Mouse (Mus musculus): ENCODE results near the gene Snx32. TPM values are rescaled to one million over a fixed set of nuclear protein-coding genes. Genes with fewer than 3 reads are reported as not detected.
"Not testable (repeated sequence)": the region's sequence is repeated elsewhere in the genome, so short reads cannot be mapped to it uniquely, and the experiment has no call there.

Snx32 gene
- polyA plus RNA-seq, 1 experiment, result not detected

GRCm38 (mm10) chr19:5494314-5494713, 16.0 kb downstream of the Snx32 start:
- 75% methylated on average over 3 of the region's 3 CpGs for WGBS
- Histone ChIP-seq H3K4me1 (ENCODE audit: control insufficient read depth, insufficient read depth, low read length) (peaks cover 15% of the 10 kb centered on the region; the same call in 1 of the 2 replicates), H3K27ac (ENCODE audit: insufficient read depth, low read depth, low read length) (no peak overlapping the region), H3K4me3 (ENCODE audit: insufficient read depth, low read depth, low read length) (no peak overlapping the region)
- no peak for TF ChIP-seq POLR2A (IDR thresholded peaks at IDR 0.05; ENCODE audit: insufficient read depth, low read depth, low read length)
- TF ChIP-seq CTCF (IDR thresholded peaks at IDR 0.05; ENCODE audit: insufficient read depth, low read depth, low read length), result no peak

GRCm38 (mm10) chr19:5493301-5493721, 17.0 kb downstream of the Snx32 start:
- H3K27ac ChIP-seq (ENCODE audit: insufficient read depth, low read depth, low read length); H3K4me3 ChIP-seq (ENCODE audit: insufficient read depth, low read depth, low read length): not testable (repeated sequence)
- WGBS, result 36% methylated on average over 9 of the region's 9 CpGs
- peaks cover 20% of the 10 kb centered on the region; the same call in 1 of the 2 replicates for H3K4me1 ChIP-seq (ENCODE audit: control insufficient read depth, insufficient read depth, low read length)

- Histone ChIP-seq H3K4me1 (ENCODE audit: control insufficient read depth, insufficient read depth, low read length) (peaks cover 21% of the 10 kb centered on the region), H3K4me3 (ENCODE audit: insufficient read depth, low read depth, low read length) (no peak overlapping the region), H3K27ac (ENCODE audit: insufficient read depth, low read depth, low read length) (no peak overlapping the region)
- 64% methylated on average over 4 of the region's 4 CpGs for WGBS
- TF ChIP-seq POLR2A (IDR thresholded peaks at IDR 0.05; ENCODE audit: insufficient read depth, low read depth, low read length) (no peak), CTCF (IDR thresholded peaks at IDR 0.05; ENCODE audit: insufficient read depth, low read depth, low read length) (no peak)
These were observed 17.7 kb downstream of the Snx32 start for GRCm38 (mm10) chr19:5492641-5493040.

GRCm38 (mm10) chr19:5490898-5491708, 19.2 kb downstream of the Snx32 start:
- peak overlapping the region; percentile 92 for H3K27ac ChIP-seq (ENCODE audit: insufficient read depth, low read depth, low read length)
- peaks cover 29% of the 10 kb centered on the region for H3K4me1 ChIP-seq (ENCODE audit: control insufficient read depth, insufficient read depth, low read length)
- peak overlapping the region; percentile 83 for H3K4me3 ChIP-seq (ENCODE audit: insufficient read depth, low read depth, low read length)
- TF ChIP-seq CTCF (IDR thresholded peaks at IDR 0.05; ENCODE audit: insufficient read depth, low read depth, low read length), result no peak
- TF ChIP-seq POLR2A (IDR thresholded peaks at IDR 0.05; ENCODE audit: insufficient read depth, low read depth, low read length), result 0 out of 2 replicates have a peak, but pooled peaks have one; percentile 36
- under 1% methylated on average over 59 of the region's 59 CpGs for WGBS

- Histone ChIP-seq H3K4me1 (ENCODE audit: control insufficient read depth, insufficient read depth, low read length) (peaks cover 29% of the 10 kb centered on the region), H3K4me3 (ENCODE audit: insufficient read depth, low read depth, low read length) (peak within 1 kb of the TSS; percentile 83), H3K27ac (ENCODE audit: insufficient read depth, low read depth, low read length) (peak within 1 kb of the TSS; percentile 100)
- WGBS, result under 1% methylated on average over 62 of the region's 62 CpGs
- TF ChIP-seq CTCF (IDR thresholded peaks at IDR 0.05; ENCODE audit: insufficient read depth, low read depth, low read length), result 0 out of 2 replicates have a peak, but pooled peaks have one; percentile 6
- peak; percentile 99 for TF ChIP-seq POLR2A (IDR thresholded peaks at IDR 0.05; ENCODE audit: insufficient read depth, low read depth, low read length)
These were observed 19.9 kb downstream of the Snx32 start, which contains the start of gene Cfl1 for GRCm38 (mm10) chr19:5490313-5490897. TSS of gene Cfl1 (plus strand) at chr19:5490455.

GRCm38 (mm10) chr19:5489721-5490120, 20.6 kb downstream of the Snx32 start:
- not testable (repeated sequence) for H3K4me3 ChIP-seq (ENCODE audit: insufficient read depth, low read depth, low read length)
- peak overlapping the region; percentile 32; the same call in 1 of the 2 replicates for H3K27ac ChIP-seq (ENCODE audit: insufficient read depth, low read depth, low read length)
- peaks cover 29% of the 10 kb centered on the region for H3K4me1 ChIP-seq (ENCODE audit: control insufficient read depth, insufficient read depth, low read length)
- 21% methylated on average over 10 of the region's 10 CpGs for WGBS

GRCm38 (mm10) chr19:5488878-5489571, 21.3 kb downstream of the Snx32 start:
- Histone ChIP-seq H3K27ac (ENCODE audit: insufficient read depth, low read depth, low read length) (peak overlapping the region; percentile 100), H3K4me1 (ENCODE audit: control insufficient read depth, insufficient read depth, low read length) (peaks cover 29% of the 10 kb centered on the region), H3K4me3 (ENCODE audit: insufficient read depth, low read depth, low read length) (peak overlapping the region; percentile 68)
- TF ChIP-seq CTCF (IDR thresholded peaks at IDR 0.05; ENCODE audit: insufficient read depth, low read depth, low read length) (0 out of 2 replicates have a peak, but pooled peaks have one; percentile 12), POLR2A (IDR thresholded peaks at IDR 0.05; ENCODE audit: insufficient read depth, low read depth, low read length) (peak; percentile 33)
- under 1% methylated on average over 26 of the region's 26 CpGs for WGBS

GRCm38 (mm10) chr19:5487768-5488550, 22.4 kb downstream of the Snx32 start, which contains the start of gene Mus81:
TSS of gene Mus81 (minus strand) at chr19:5488402.
- 0% methylated on average over 39 of the region's 39 CpGs for WGBS
- peak within 1 kb of the TSS; percentile 78 for H3K4me3 ChIP-seq (ENCODE audit: insufficient read depth, low read depth, low read length)
- H3K27ac ChIP-seq (ENCODE audit: insufficient read depth, low read depth, low read length), result peak within 1 kb of the TSS; percentile 100
- TF ChIP-seq POLR2A (IDR thresholded peaks at IDR 0.05; ENCODE audit: insufficient read depth, low read depth, low read length), result peak; percentile 57
- peak; percentile 97 for TF ChIP-seq CTCF (IDR thresholded peaks at IDR 0.05; ENCODE audit: insufficient read depth, low read depth, low read length)
- peaks cover 23% of the 10 kb centered on the region for H3K4me1 ChIP-seq (ENCODE audit: control insufficient read depth, insufficient read depth, low read length)
